Mouse (Mus musculus) bone marrow, adult 2 months (tissue): Measurements from ENCODE around the gene Fam173b.

ENCODE experiments used
- CTCF ChIP-seq: fragments of 200-500 bp; IDR thresholded peaks from 2 replicates; pipeline ENCODE4 v1.5.1; 2011; ENCODE audit warnings: low read length, control low read depth; ENCODE audit not compliant: control insufficient read depth, insufficient read depth
- POLR2A ChIP-seq: fragments of 200-500 bp; IDR thresholded peaks from 2 replicates; pipeline ENCODE4 v1.6.1; 2011; ENCODE audit warnings: low read depth, mild to moderate bottlenecking, control low read depth, low read length, borderline replicate concordance; ENCODE audit not compliant: control insufficient read depth

GRCm38 (mm10) chr15:31569325-31570022 lies 32.2 kb upstream of the Fam173b start:
- TF ChIP-seq POLR2A (no peak), CTCF (no peak)
